Mouse (Mus musculus) cortical plate, adult 2 months (tissue): ENCODE measurements around the gene Tmem26.

Source experiments
- CTCF ChIP-seq: fragments of 200-500 bp; IDR thresholded peaks from 2 replicates; pipeline ENCODE4 v1.5.1; 2011; ENCODE audit warnings: mild to moderate bottlenecking, control low read depth, low read length; ENCODE audit not compliant: insufficient read depth; ENCODE audit errors: extremely low read depth
- POLR2A ChIP-seq: fragments of 200-500 bp; IDR thresholded peaks from 2 replicates; pipeline ENCODE4 v1.6.1; 2011; ENCODE audit warnings: mild to moderate bottlenecking, low read length, control low read depth; ENCODE audit not compliant: insufficient read depth; ENCODE audit errors: extremely low read depth

GRCm38 (mm10) chr10:68783856-68784255, 60.4 kb downstream of the Tmem26 start:
- no peak for TF ChIP-seq CTCF
- no peak for TF ChIP-seq POLR2A
